ENCODE assay signal across 28 mouse cellular contexts in the genomic region with DNA sequence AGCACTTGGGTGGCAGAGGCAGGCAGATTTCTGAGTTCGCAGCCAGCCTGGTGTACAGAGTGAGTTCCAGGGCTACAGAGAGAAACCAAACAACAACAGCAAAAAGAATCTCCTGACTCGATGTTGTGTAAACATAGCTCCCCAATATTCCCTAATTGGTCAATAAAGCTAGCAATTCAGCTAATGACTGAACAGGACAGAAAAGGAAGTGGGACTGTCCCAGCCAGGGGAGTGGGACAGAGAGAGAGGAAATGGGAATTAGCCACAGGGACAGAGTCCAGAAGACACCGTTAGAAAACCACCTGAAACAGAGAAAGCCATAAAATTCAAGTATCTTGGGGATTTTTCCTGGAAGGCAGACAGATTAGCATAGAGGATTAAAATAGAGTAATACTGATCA. TPM values are rescaled to one million over a fixed set of nuclear protein-coding genes. Genes with fewer than 3 reads are reported as not detected.
"Had no signal": no experiment of that assay in that cellular context is flagged by ENCODE, and none has a peak within 500 bp of the region (broad histone marks: within the 10 kb centered on the region; RNA-seq: fewer than 3 reads in every experiment).

No protein-coding gene starts in this region.

- H3K27ac ChIP-seq: embryonic facial prominence, embryonic 10.5 days; embryonic facial prominence, embryonic 12.5 days; embryonic facial prominence, embryonic 13.5 days; embryonic facial prominence, embryonic 15.5 days; forebrain, embryonic 12.5 days; forebrain, embryonic 13.5 days; forebrain, embryonic 15.5 days; gastrocnemius, adult 2 months; heart, adult 2 months had no signal

- H3K9me3 ChIP-seq: embryonic facial prominence, embryonic 10.5 days; embryonic facial prominence, embryonic 12.5 days; embryonic facial prominence, embryonic 13.5 days; embryonic facial prominence, embryonic 15.5 days; forebrain, embryonic 12.5 days; forebrain, embryonic 13.5 days; forebrain, embryonic 15.5 days had no signal

- H3K27me3 ChIP-seq: embryonic facial prominence, embryonic 12.5 days; forebrain, embryonic 12.5 days; forebrain, embryonic 13.5 days; forebrain, embryonic 15.5 days had no signal

- H3K36me3 ChIP-seq: embryonic facial prominence, embryonic 10.5 days; embryonic facial prominence, embryonic 12.5 days; embryonic facial prominence, embryonic 13.5 days; embryonic facial prominence, embryonic 15.5 days; forebrain, embryonic 12.5 days; forebrain, embryonic 15.5 days had no signal

- ATAC-seq: forebrain, embryonic 13.5 days; forebrain, embryonic 14.5 days; forebrain, embryonic 15.5 days; forebrain, embryonic 16.5 days; forebrain, postnatal 0 days had no signal

- H3K4me3 ChIP-seq: embryonic facial prominence, embryonic 10.5 days; embryonic facial prominence, embryonic 12.5 days; embryonic facial prominence, embryonic 13.5 days; embryonic facial prominence, embryonic 15.5 days; erythroblast, embryonic 14.5 days; forebrain, embryonic 12.5 days; forebrain, embryonic 13.5 days; forebrain, embryonic 15.5 days; gastrocnemius, adult 2 months; heart, adult 2 months had no signal

- H3K4me1 ChIP-seq: embryonic facial prominence, embryonic 10.5 days; embryonic facial prominence, embryonic 12.5 days; forebrain, embryonic 12.5 days had no signal

- DNase-seq: cerebellum, adult 2 months; cerebellum, adult 8-10 months; cerebellum, adult 9-10 months; cerebellum, adult 9-11 months; cerebellum, postnatal 10 days; cerebellum, postnatal 14 days; cerebellum, postnatal 25 days; cerebellum, postnatal 36 days; embryo, embryonic 11 days; forebrain, postnatal 0 days; gastrocnemius, adult 2 months; gastrocnemius, postnatal 10 days; gastrocnemius, postnatal 14 days; gastrocnemius, postnatal 25 days; gastrocnemius, postnatal 36 days had no signal

RNA-seq across cellular contexts. Expression of a gene that starts 18.0 kb away (rescaled TPM):
- total RNA-seq: common myeloid progenitor, adult 5-6 weeks had no signal
- polyA plus RNA-seq: erythroblast, embryonic 14.5 days; forebrain, embryonic 11.5 days; forebrain, embryonic 12.5 days; forebrain, embryonic 13.5 days; forebrain, embryonic 16.5 days had no signal
